Mouse (Mus musculus): ENCODE measurements around the gene Rpl11.
"Not testable (repeated sequence)": the region's sequence is repeated elsewhere in the genome, so short reads cannot be mapped to it uniquely, and the experiment has no call there.

The Rpl11 gene

DNA sequence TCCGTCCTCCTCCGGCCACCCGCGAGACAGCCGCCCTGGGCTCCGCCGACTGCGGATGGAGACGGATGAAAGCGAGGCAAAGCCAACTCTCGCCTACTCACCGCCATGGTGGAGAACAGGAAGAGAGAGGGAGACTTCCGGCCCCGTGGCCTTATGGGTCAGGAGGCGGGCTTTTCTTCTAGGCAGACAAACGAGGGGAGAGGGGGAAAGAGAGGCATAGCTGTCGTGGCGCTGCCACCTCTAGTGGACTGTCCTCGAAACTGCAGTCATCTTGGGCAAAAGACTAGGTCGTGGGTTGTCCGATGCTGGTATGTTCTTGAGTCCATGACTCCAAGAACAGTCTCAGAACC is at the start of gene Rpl11:
TSS of gene Rpl11 (minus strand) at position 182 of the 350 bp plus-strand sequence.
- peak; percentile 76 to 85 for DNase-seq (ENCODE audit: low spot score in 2 of 2)

GRCm38 (mm10) chr4:136101753-136102152 is 48.5 kb upstream of the Rpl11 start:
- DNase-seq (ENCODE audit: low spot score in 2 of 2) = not testable (repeated sequence)

DNA sequence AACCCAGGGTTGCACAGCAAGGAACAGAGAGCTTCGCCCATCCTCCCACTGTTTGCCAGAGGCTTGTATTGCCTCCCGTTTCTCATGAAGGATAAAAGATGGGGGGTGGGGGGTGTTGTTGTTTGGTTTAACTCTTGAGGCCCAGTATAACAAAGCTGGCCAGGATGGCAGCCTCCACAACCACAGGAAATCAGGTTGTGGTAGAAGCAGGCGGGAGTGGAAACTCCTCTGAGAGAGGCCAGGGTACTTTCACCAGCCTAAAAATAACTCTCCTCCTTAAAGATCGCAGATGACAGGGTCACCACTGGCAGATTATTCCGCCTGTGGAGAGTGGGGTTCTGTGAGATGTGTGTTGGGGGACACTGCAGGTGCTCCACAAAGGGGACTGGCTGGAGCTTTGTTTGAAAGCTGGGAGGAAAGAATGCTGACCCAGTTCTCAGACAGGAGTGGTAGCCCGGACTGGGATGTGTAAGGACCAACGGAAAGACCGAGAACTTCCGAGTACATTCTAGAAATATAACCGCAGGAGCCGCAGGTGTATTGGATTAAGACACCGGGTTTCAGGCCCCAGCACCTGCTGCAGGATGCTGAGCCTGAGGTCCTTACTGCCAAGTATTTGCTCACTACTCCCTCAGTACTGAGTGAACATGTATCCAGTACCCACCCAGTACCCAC is 47.3 kb upstream of the Rpl11 start:
- DNase-seq (ENCODE audit: low spot score in 2 of 2) = no peak

GRCm38 (mm10) chr4:136098446-136098845 is 45.2 kb upstream of the Rpl11 start:
- DNase-seq (ENCODE audit: low spot score in 2 of 2) = no peak

DNA sequence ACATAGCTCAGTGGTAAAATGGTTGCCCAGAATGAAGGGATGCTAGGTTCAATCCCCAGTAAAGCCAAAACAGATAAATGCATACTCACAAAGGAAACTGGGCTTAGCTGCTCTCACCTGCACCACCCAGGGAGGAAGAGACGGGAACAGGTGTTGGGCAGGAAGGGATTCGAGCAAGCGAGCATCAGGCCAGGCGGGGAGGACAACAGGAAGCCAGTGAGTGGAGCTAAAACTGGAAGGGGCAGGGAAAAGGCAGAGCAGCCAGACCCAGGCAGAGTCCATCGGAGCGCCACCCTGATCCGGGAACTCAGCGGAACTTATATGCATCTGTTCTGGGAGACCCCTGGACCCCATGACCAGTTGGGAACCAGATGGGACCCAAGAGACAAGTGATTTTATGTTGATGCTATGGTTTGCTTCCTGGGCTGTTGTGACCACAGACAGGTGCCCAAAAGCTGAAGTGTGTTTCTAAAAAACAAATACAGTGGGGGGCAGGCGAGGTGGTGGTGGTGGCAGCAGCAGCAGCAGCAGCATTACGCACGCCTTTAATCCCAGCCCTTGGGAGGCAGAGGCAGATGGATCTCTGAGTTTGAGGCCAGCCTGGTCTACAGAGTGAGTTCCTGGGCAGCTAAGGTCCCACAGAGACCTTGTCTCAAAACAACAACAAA is 43.4 kb upstream of the Rpl11 start:
- DNase-seq (ENCODE audit: low spot score in 2 of 2) = no peak

DNA sequence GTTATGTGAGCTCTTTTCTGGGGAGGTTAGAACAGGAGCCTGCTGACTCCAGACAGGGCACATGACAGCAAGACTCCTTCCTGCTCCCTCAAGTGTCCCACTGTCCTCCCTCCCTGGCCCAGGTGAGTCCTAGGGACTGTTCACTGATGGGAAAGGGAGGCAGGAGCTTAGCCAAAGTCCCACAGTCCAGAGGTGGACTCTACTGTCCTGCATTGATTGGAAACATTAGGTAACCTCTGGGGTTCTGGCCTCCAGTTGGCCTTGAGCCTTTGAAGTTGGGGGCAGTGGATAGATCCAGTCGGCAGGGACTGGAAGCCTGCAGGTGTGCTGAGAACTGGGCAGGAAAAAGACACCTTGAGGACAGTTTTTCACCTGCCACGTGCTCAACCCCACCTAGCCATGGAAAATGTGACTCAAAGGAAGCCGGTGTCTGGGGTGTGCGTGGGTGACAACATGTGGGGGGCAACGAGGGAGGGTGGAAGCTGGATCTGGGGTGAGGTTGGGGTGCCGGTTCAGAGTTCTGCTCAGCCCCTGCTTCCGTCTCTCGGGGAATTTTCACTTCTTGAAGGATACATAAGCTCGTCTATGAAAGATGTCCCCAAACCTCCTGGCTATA is 42.4 kb upstream of the Rpl11 start:
- DNase-seq (ENCODE audit: low spot score in 2 of 2) = no peak

GRCm38 (mm10) chr4:136094519-136095219 is 41.4 kb upstream of the Rpl11 start:
- DNase-seq (ENCODE audit: low spot score in 2 of 2) = peak in 1 of 2 experiments; percentile 21

- DNase-seq (ENCODE audit: low spot score in 2 of 2) = no peak
These were observed 39.3 kb upstream of the Rpl11 start for GRCm38 (mm10) chr4:136092498-136092897.

- DNase-seq (ENCODE audit: low spot score in 2 of 2) = no peak
These were observed 38.1 kb upstream of the Rpl11 start for GRCm38 (mm10) chr4:136091346-136091745.

GRCm38 (mm10) chr4:136089748-136090583 is 36.7 kb upstream of the Rpl11 start:
- DNase-seq (ENCODE audit: low spot score in 2 of 2) = no peak

- DNase-seq (ENCODE audit: low spot score in 2 of 2) = no peak
These were observed 35.9 kb upstream of the Rpl11 start for GRCm38 (mm10) chr4:136088971-136089747.

DNA sequence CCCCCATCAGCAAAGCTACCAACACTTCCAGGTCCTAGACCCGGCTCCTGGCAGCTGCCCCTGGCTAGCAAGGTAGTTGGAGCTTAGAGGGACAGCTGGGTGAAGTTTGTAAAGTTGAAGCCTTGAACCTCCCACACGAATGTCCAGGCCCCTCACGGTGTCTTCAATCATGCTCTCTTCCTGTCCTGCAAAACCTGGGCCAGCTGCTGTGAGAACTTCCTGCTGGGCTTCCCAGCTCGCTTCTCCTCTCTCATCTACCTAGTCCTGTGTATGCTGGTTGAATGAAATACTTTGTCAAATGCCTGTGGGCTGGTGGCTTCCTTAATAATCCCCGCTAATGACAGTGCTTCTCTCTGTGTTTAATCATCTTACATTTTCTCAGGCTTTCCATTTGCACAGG is 35.1 kb upstream of the Rpl11 start:
- no peak for DNase-seq (ENCODE audit: low spot score in 2 of 2)

- no peak for DNase-seq (ENCODE audit: low spot score in 2 of 2)
These were observed 34.0 kb upstream of the Rpl11 start for GRCm38 (mm10) chr4:136087261-136087660.

DNA sequence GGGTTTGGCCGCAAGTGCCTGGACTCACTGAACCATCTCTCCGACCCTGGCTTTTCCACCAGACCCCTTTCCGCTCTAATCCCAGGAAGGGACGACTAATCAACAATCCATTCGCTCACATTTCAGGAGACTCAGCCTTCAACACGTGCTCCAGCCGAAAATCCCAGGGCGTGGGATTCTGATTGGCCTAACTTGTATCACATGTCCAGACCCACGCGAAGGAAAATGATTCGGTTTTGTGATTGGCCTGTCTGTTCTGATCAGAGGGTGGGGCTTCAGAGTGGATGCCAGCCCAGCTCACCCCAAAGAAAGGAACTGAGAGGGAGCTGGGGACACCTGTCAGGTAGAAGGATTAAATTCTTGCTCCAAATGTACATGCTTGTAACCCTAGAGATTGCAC is 31.6 kb upstream of the Rpl11 start:
- DNase-seq (ENCODE audit: low spot score in 2 of 2) = no peak

DNA sequence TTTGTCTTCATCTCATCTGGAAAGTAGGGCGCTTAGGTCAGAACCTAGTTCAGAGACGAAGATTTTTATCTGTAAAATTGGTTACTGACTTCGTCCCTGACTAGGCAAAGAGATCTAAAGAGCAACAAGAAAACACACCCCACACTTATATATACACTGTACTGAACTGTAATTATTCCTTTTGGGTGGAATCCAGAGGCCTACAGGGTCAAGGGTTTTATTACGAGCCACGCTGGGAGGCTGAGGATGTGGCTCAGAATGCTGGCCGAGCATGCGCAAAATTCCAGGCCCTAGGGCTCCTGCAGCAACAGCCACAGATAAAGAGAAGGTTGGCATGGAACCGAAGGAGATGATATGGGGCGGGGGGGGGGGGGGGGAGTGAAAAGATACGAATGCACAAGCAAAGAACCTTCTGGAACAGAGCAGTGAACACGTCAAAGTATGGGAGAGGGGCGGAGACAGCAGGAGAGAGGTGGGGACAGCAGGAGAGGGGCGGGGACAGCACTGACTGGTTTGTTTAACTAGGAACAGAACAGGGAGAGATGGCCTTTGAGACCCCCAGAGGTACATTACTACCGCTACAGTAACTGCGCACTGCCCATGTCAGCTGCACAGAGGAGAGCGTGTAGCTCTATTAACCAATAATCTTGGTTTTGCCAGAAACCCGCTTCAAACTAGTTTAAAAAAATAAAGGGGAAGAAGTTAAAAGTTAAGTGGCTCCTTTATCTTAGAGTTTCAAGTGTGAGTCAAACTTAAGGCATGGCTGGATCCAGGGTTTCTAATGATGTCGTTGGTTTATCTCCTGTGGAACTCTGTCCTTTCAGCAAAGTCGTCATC is 30.3 kb upstream of the Rpl11 start:
- no peak for DNase-seq (ENCODE audit: low spot score in 2 of 2)

GRCm38 (mm10) chr4:136081729-136082128 is 28.5 kb upstream of the Rpl11 start:
- peak in 1 of 2 experiments; percentile 6 for DNase-seq (ENCODE audit: low spot score in 2 of 2)

- DNase-seq (ENCODE audit: low spot score in 2 of 2) = no peak
These were observed 25.4 kb upstream of the Rpl11 start for GRCm38 (mm10) chr4:136078649-136079048.

- DNase-seq (ENCODE audit: low spot score in 2 of 2) = no peak
These were observed 23.7 kb upstream of the Rpl11 start for GRCm38 (mm10) chr4:136076776-136077538.

DNA sequence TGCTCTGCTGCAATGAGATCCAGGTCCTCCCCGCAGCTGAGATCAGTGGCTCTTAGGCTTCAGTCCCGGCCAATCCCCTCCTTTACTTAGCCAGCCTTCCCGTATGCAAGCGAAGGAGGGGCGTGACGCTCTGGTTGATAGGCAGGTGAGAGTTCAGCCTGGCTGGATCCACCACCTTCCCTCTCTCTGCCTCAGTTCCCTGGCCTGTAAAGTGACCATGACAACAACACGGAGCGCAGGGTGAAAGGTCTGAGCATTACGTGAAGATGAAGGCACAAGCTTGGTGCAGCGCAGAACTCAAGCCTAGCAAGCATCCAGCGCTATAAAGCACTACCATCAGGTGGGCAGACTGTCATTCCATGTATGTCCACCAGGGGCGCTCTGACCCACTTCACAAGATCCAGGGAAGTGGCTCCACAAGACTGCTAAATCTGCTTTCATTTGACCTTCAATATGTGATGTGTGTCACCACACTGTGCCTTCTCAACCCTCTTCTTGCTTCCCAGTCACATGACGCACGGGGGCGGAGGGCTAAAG is 18.0 kb upstream of the Rpl11 start:
- DNase-seq (ENCODE audit: low spot score in 2 of 2) = peak; percentile 71 to 75
